12 mouse cellular contexts compared by ENCODE assay signal in genomic region chr15:12749549-12750301, GRCm38 (mm10). TPM values are rescaled to one million over a fixed set of nuclear protein-coding genes. Genes with fewer than 3 reads are reported as not detected.
DNase-seq lines count a peak whose midpoint lies in the region; ATAC-seq lines count a peak whose summit lies in the region.
"Had no signal": no experiment of that assay in that cellular context is flagged by ENCODE, and none has a peak within 500 bp of the region (broad histone marks: within the 10 kb centered on the region; RNA-seq: fewer than 3 reads in every experiment).

No protein-coding gene starts in this region.

- H3K9ac ChIP-seq in heart, embryonic 11.5 days (ENCODE audit: low read depth, low read length) = no peak overlapping the region
- H3K9ac ChIP-seq: hindbrain, embryonic 14.5 days had no signal

- H3K36me3 ChIP-seq in heart, embryonic 11.5 days (ENCODE audit: control insufficient read depth, insufficient read depth, low read length) = no peaks in the 10 kb centered on the region
- no peaks in the 10 kb centered on the region for H3K36me3 ChIP-seq in limb, embryonic 10.5 days

- H3K4me2 ChIP-seq in heart, embryonic 11.5 days = peak overlapping the region; percentile 34
- H3K4me2 ChIP-seq: hindbrain, embryonic 14.5 days had no signal

- peak; percentile 6 to 43 for DNase-seq in kidney, postnatal 25 days
- DNase-seq in kidney, adult 8-10 months = no peak
- DNase-seq in limb, embryonic 10.5 days (ENCODE audit: low spot score) = peak; percentile 44
- DNase-seq in lung, postnatal 4 days = peak; percentile 51 to 79
- DNase-seq in ovary, postnatal 10 days (ENCODE audit: low spot score) = no peak
- no peak for DNase-seq in frontal cortex, postnatal 36 days (ENCODE audit: low spot score in 2 of 2)
- no peak for DNase-seq in cerebellum, postnatal 25 days
- DNase-seq: adrenal gland, adult 8-10 months; thymus, postnatal 14 days had no signal

- peak overlapping the region; percentile 73 for H3K27ac ChIP-seq in heart, embryonic 11.5 days (ENCODE audit: low read depth, low read length)
- H3K27ac ChIP-seq in limb, embryonic 10.5 days = no peak overlapping the region
- H3K27ac ChIP-seq: hindbrain, embryonic 14.5 days had no signal

- ATAC-seq in heart, embryonic 11.5 days (replicated peaks; ENCODE audit: insufficient number of reproducible peaks, low FRiP score, low TSS enrichment) = peak; percentile 82

- 28% methylated on average over 11 of the region's 11 CpGs for WGBS in heart, embryonic 11.5 days (ENCODE audit: insufficient replicate concordance)
- WGBS in limb, embryonic 10.5 days = 51% methylated on average over 11 of the region's 11 CpGs

- H3K9me3 ChIP-seq in heart, embryonic 11.5 days (replicated peaks; ENCODE audit: control insufficient read depth, low read length) = peaks cover 4% of the 10 kb centered on the region; the same call in 1 of the 2 replicates
- H3K9me3 ChIP-seq in limb, embryonic 10.5 days (replicated peaks) = peaks cover 3% of the 10 kb centered on the region; the same call in 1 of the 2 replicates

- H3K4me3 ChIP-seq in heart, embryonic 11.5 days (ENCODE audit: low read depth, low read length) = no peak overlapping the region
- no peak overlapping the region for H3K4me3 ChIP-seq in limb, embryonic 10.5 days
- H3K4me3 ChIP-seq: megakaryocyte, embryonic 14.5 days had no signal

- peaks cover 30% of the 10 kb centered on the region for H3K4me1 ChIP-seq in heart, embryonic 11.5 days (ENCODE audit: control insufficient read depth, insufficient read depth, low read length)
- peaks cover 21% of the 10 kb centered on the region for H3K4me1 ChIP-seq in limb, embryonic 10.5 days

- H3K27me3 ChIP-seq in heart, embryonic 11.5 days (ENCODE audit: control insufficient read depth, insufficient read depth, low read length) = no peaks in the 10 kb centered on the region
- peaks cover 24% of the 10 kb centered on the region; the same call in 1 of the 2 replicates for H3K27me3 ChIP-seq in limb, embryonic 10.5 days (ENCODE audit: low read depth, poor library complexity, severe bottlenecking)

RNA-seq across cellular contexts. Expression of gene Pdzd2, which starts 10.0 kb away (rescaled TPM):
- polyA plus RNA-seq in heart, embryonic 11.5 days (2014; fragmentation: Nextera tagmentation; extraction: Ambion mirVana) = 9.7 and 12.5 TPM in 2 replicates
- 5.7 and 16.0 TPM in 2 replicates for polyA plus RNA-seq in limb, embryonic 10.5 days (2016; fragmentation: Nextera tagmentation; extraction: Ambion mirVana)

Comparison
In these comparisons a context has a peak if more than half of its experiments do, and no peak if none do; other contexts are left out.
1. DNase-seq: peak in kidney, postnatal 25 days (2 of 2), limb, embryonic 10.5 days (single experiment) and lung, postnatal 4 days (2 of 2); none in kidney, adult 8-10 months (0 of 2), ovary, postnatal 10 days (single experiment), frontal cortex, postnatal 36 days (0 of 2) and cerebellum, postnatal 25 days (0 of 2).